In the genomic region with DNA sequence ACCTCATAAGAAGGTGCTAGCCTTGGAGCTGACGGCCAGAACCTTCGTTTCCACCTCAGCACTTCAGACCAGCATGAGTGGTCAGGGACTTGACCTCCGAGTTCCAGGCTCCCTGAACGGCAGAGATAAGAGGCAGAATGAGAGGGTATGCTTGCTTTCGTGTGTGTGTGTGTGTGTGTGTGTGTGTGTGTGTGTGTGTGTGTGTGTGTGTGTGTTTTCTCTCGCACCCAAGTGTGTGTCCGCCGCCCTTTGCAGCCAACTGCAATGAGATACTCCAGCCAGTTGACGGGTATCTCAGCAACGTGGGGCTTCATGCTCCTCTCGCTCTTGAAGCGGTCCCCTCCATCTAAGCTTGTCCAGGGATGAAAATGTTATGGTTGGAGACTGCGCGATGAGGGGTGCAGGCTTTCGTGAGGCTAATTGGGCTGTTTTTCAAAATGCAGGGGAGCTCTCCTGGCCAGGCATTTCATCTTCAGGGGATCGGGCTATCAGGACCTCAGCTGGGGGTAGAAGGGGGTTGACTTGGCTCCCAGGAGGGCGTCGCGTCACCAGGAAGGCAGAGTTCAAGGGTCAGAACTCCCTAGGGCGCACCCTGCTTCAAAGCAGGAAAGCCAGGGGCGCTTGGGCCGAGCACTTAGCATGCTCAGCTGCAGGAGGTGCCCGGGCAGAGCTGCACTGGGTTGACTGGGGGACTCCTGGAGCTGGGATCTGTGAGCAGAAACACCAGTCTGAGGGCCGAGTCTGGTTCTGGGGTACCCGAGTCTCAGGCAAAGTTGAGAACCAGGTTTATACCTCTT, we compare ENCODE assay signal across 8 mouse cellular contexts. TPM values are rescaled to one million over a fixed set of nuclear protein-coding genes. Genes with fewer than 3 reads are reported as not detected.
DNase-seq lines count a peak whose midpoint lies in the region; ATAC-seq and TF ChIP-seq lines count a peak whose summit lies in the region.

No protein-coding gene starts in this region.

- ATAC-seq in lung, embryonic 14.5 days (ENCODE audit: insufficient read depth), result no peak
- ATAC-seq in intestine, embryonic 14.5 days (replicated peaks; ENCODE audit: low FRiP score, low TSS enrichment, low read depth), result 0 out of 2 replicates have a peak, but pooled peaks have one; percentile 25
- ATAC-seq in limb, embryonic 14.5 days (ENCODE audit: low FRiP score, low read depth), result no peak

- TF ChIP-seq POLR2A in limb, embryonic 14.5 days (IDR thresholded peaks at IDR 0.05; ENCODE audit: borderline replicate concordance, extremely low read depth, insufficient read depth, insufficient read length), result no peak
- TF ChIP-seq POLR2A in thymus, adult 2 months (IDR thresholded peaks at IDR 0.05; ENCODE audit: control insufficient read depth, extremely low read depth, insufficient read depth, low read length, poor library complexity), result no peak

- H3K4me3 ChIP-seq in lung, embryonic 14.5 days (ENCODE audit: low read depth, low read length), result peak overlapping the region; percentile 52
- peak overlapping the region; percentile 58 for H3K4me3 ChIP-seq in intestine, embryonic 14.5 days (ENCODE audit: low read depth, low read length)
- H3K4me3 ChIP-seq in limb, embryonic 14.5 days (replicated peaks; ENCODE audit: low read length), result peak overlapping the region; percentile 52
- no peak overlapping the region for H3K4me3 ChIP-seq in thymus, adult 2 months (ENCODE audit: control insufficient read depth, insufficient read depth, low read length)

- H3K9me3 ChIP-seq in lung, embryonic 14.5 days (ENCODE audit: low read depth, low read length), result no peaks in the 10 kb centered on the region
- H3K9me3 ChIP-seq in intestine, embryonic 14.5 days (ENCODE audit: control insufficient read depth, low read length), result no peaks in the 10 kb centered on the region
- H3K9me3 ChIP-seq in limb, embryonic 14.5 days (ENCODE audit: control insufficient read depth, low read length), result no peaks in the 10 kb centered on the region

- no peak for DNase-seq in lung, embryonic 14.5 days
- no peak for DNase-seq in lung, postnatal 36 days
- peak; percentile 10 for DNase-seq in embryo, embryonic 9.5 days (ENCODE audit: extremely low spot score)
- peak; percentile 54 for DNase-seq in intestine, embryonic 14.5 days (ENCODE audit: low spot score)
- DNase-seq in limb, embryonic 14.5 days (ENCODE audit: low spot score), result no peak
- peak; percentile 28 for DNase-seq in retina, postnatal 1 day
- no peak for DNase-seq in thymus, adult 2 months
- no peak for DNase-seq in urinary bladder, postnatal 10 days (ENCODE audit: low spot score)

- peaks cover 50% of the 10 kb centered on the region for H3K27me3 ChIP-seq in lung, embryonic 14.5 days (ENCODE audit: insufficient read depth, low read length)
- H3K27me3 ChIP-seq in intestine, embryonic 14.5 days (replicated peaks; ENCODE audit: control insufficient read depth, insufficient read depth, low read length), result peaks cover 37% of the 10 kb centered on the region
- peaks cover 37% of the 10 kb centered on the region for H3K27me3 ChIP-seq in limb, embryonic 14.5 days (ENCODE audit: control insufficient read depth, insufficient read depth, low read length)
- H3K27me3 ChIP-seq in thymus, adult 2 months (ENCODE audit: control insufficient read depth, insufficient read depth, low read length), result no peaks in the 10 kb centered on the region

- H3K9ac ChIP-seq in lung, embryonic 14.5 days, result peak overlapping the region; percentile 40
- H3K9ac ChIP-seq in intestine, embryonic 14.5 days (ENCODE audit: low read length), result no peak overlapping the region
- no peak overlapping the region for H3K9ac ChIP-seq in limb, embryonic 14.5 days (ENCODE audit: low read depth, low read length, severe bottlenecking)

- peak overlapping the region; percentile 98 for H3K4me2 ChIP-seq in lung, embryonic 14.5 days
- H3K4me2 ChIP-seq in intestine, embryonic 14.5 days (ENCODE audit: low read length), result peak overlapping the region; percentile 99
- H3K4me2 ChIP-seq in limb, embryonic 14.5 days (replicated peaks; ENCODE audit: low read depth, low read length, severe bottlenecking), result peak overlapping the region; percentile 99

- WGBS in lung, embryonic 14.5 days, result 4% methylated on average over 25 of the region's 25 CpGs
- WGBS in intestine, embryonic 14.5 days, result 2% methylated on average over 25 of the region's 25 CpGs
- 2% methylated on average over 24 of the region's 25 CpGs for WGBS in limb, embryonic 14.5 days
- WGBS in thymus, adult 2 months, result 6% methylated on average over 25 of the region's 25 CpGs

- no peak overlapping the region for H3K27ac ChIP-seq in lung, embryonic 14.5 days (ENCODE audit: low read depth)
- H3K27ac ChIP-seq in intestine, embryonic 14.5 days (ENCODE audit: low read depth), result no peak overlapping the region
- H3K27ac ChIP-seq in limb, embryonic 14.5 days (replicated peaks; ENCODE audit: low read depth, low read length), result no peak overlapping the region
- no peak overlapping the region for H3K27ac ChIP-seq in thymus, adult 2 months (ENCODE audit: control insufficient read depth, insufficient read depth, low read length)

- TF ChIP-seq CTCF in lung, embryonic 14.5 days (IDR thresholded peaks at IDR 0.05; ENCODE audit: low read depth), result no peak
- TF ChIP-seq CTCF in thymus, adult 2 months (IDR thresholded peaks at IDR 0.05; ENCODE audit: borderline replicate concordance, control insufficient read depth, extremely low read depth, insufficient read depth, low read length, poor library complexity), result no peak

- no peaks in the 10 kb centered on the region for H3K36me3 ChIP-seq in lung, embryonic 14.5 days (ENCODE audit: insufficient read depth)
- no peaks in the 10 kb centered on the region for H3K36me3 ChIP-seq in intestine, embryonic 14.5 days (ENCODE audit: control insufficient read depth, insufficient read depth, low read length)
- no peaks in the 10 kb centered on the region for H3K36me3 ChIP-seq in limb, embryonic 14.5 days (ENCODE audit: control insufficient read depth, insufficient read depth, low read length)
- no peaks in the 10 kb centered on the region for H3K36me3 ChIP-seq in thymus, adult 2 months (ENCODE audit: control insufficient read depth, insufficient read depth, low read length)

- 0 out of 2 replicates have a peak, but pooled peaks cover 8% of the 10 kb centered on the region for H3K4me1 ChIP-seq in lung, embryonic 14.5 days (ENCODE audit: insufficient read depth)
- H3K4me1 ChIP-seq in intestine, embryonic 14.5 days (replicated peaks; ENCODE audit: control insufficient read depth, insufficient read depth, low read length), result peaks cover 5% of the 10 kb centered on the region
- H3K4me1 ChIP-seq in limb, embryonic 14.5 days (ENCODE audit: control insufficient read depth, insufficient read depth, low read length), result peaks cover 7% of the 10 kb centered on the region; the same call in 1 of the 2 replicates
- H3K4me1 ChIP-seq in thymus, adult 2 months (replicated peaks; ENCODE audit: control insufficient read depth, insufficient read depth, low read length), result no peaks in the 10 kb centered on the region

RNA-seq across cellular contexts. Expression of a gene that starts 1.5 kb away (rescaled TPM):
- polyA plus RNA-seq in lung, embryonic 14.5 days (2014; fragmentation: Nextera tagmentation; extraction: Ambion mirVana), result 62.0 and 64.0 TPM in 2 replicates
- polyA plus RNA-seq in intestine, embryonic 14.5 days (2014; fragmentation: Nextera tagmentation; extraction: Ambion mirVana), result 103 and 110 TPM in 2 replicates
- 80.2 and 102 TPM in 2 replicates for polyA plus RNA-seq in limb, embryonic 14.5 days (2012; rRNA removed)
- polyA plus RNA-seq in limb, embryonic 14.5 days (2014; fragmentation: Nextera tagmentation; extraction: Ambion mirVana), result 140 and 157 TPM in 2 replicates
- polyA plus RNA-seq in thymus, adult 2 months (2012; rRNA removed), result 6.6 and 8.4 TPM in 2 replicates

Comparison
In these comparisons a context has a peak if more than half of its experiments do, and no peak if none do; other contexts are left out.
1. DNase-seq: peak in embryo, embryonic 9.5 days (single experiment), intestine, embryonic 14.5 days (single experiment) and retina, postnatal 1 day (single experiment); none in lung, embryonic 14.5 days (single experiment), lung, postnatal 36 days (single experiment), limb, embryonic 14.5 days (single experiment), thymus, adult 2 months (single experiment) and urinary bladder, postnatal 10 days (single experiment).
2. Peak in every context shown above with its lines, with median percentiles within 50 percentile points of each other: H3K4me2 ChIP-seq.